Mouse (Mus musculus) lung, postnatal 10 days (tissue): ENCODE results near the gene Papss2.

Experiments used
- DNase-seq: peaks from one replicate; pipeline ENCODE4 v3.0.0; 2021

The Papss2 gene

DNA sequence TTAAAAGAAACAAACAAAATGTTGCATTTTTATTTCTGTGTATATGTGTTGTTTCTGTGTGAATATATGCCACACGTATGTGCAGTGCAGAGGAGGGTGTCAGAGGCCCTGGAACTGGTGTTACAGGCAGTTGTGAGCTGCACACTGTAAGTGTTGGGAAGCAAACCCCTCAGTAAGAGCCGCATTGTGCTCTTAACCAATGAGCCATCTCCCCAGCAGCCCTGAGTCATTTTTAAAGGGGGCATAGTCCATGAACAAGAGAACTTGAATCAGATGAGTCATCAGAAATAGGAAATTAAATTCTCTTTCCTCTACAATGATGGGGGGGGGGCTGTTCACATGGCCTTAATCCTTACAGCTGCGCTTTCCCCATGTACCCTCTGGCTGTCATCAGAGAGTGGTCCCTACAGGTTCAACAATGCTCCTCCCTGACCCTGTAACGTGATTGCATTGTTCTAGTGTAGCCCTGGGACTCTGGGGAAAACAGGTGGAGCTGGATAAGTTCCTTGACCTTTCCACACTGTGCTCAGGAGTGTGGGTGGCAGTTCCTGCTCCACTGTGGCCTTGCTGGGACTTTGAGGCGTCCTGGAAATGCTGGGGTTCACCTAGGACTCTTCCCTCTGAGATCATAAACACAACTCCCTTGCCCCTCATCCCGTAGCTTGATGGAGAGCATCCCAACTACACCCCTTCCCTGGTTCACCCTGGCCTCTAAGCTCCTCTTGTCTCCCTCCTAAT is 5.6 kb downstream of the Papss2 start:
- DNase-seq = no peak

DNA sequence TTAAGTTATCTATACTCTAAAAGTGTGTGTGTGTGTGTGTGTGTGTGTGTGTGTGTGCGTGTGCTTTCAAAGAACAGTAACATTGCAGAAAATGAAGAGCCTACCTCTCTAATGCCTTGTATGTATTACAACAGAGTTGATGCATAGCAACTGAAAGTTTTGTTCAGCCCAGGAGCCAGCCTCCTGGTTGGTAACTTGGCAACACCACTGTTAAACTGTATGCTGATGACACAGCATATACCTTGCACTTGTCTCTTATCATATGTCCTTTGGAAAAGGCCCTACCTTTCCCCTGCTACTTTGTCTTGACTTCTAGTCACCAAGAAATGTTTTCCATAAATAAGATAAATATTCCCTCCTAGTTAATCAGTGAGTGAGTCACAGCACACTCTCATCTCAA is 7.9 kb downstream of the Papss2 start:
- DNase-seq = no peak

DNA sequence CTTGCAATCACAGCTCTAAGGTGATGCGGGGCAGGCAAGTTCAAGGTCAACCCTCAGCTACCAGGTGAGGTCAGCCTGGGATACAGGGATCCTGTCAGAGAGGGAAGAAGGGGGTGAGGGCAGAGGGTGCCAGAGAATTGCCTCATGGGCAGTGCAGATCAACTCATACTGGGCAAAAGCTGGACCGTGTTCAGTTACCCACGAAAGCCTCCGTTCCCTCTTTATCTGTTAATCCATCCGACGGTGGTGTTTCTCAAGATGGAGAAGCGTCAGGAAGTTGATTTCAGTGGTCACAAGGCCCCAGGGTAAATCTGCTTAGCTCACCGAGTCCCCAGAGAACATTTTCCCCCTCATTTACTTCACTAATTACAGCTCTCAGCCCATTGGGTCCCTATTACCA is 8.5 kb downstream of the Papss2 start:
- no peak for DNase-seq

DNA sequence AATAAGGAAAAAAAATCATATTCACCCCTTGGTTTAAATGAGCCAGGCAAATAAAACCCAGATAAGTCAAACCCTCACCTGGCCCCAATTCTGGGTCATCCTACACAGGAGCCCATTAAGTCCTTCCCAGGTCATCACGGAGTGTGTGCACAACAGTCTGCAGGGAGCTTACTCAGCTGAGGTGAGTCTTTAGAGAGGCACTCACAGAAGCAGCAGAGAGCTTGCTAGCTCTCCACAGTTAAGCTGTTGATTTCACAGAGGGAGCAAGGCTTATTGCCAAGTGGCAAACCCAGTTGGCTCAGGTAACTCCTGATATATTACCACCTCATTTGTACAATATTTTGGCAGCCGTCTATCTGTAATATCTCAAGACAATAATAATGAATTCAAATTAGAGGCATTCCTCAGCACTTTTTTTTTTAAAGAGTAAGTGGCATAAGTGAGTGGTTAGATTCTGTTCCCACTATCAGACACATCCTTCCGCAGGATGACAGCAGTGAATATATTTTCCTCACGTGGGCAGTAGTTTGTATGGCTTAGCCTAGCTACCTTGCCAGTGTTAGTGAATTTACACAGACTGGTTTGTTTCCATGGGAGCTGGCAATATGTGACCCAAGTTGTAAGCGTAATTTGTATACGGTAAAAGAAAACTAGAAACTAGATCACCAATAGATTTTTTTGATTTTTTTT is 9.1 kb downstream of the Papss2 start:
- peak; percentile 16 for DNase-seq

DNA sequence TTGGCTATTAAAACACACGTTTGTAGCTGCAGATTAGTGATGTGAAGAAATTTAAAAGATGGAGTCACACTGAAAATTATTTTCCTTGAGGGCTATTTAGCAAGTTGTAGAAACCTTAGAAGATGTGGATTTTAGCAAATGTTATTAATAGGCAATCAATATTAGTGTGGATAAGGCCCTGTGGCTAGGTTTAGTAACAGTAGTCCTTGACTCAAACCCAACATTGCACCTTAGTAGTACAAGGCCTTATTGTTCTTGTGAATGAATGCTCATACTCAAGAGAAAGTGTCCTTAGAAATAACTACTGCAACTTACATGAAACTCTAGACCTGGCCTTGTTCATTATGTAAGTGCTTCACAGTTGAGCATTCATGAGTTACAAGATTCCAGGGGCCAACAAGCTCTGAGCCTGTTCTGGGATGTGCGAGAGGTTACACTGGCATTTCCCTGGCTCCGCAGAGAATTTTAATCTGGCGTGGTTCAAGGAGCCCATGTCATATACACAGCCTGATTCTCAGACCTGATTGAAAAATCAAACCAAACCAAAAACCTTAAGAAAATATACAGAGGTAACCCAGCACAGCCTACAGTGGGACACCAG is 10.7 kb downstream of the Papss2 start:
- no peak for DNase-seq

DNA sequence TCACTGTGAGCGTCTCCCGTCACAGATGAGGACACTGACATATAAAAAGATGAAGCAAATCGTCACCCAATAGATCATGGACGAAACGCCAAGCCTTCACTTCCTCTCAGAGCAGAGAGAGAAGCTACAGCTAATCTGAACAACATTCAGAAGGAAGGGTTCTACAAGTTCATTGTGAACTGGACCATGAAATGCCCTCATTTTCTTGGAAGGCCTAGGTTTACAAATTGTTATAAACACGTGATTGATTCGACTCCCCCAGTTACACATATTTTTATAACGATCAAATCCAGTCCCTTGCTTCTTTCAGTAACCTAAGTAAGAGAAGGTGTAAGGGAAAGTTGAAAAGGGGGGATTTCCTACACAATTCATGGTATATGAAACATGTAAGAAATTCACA is 11.4 kb downstream of the Papss2 start:
- DNase-seq = no peak

DNA sequence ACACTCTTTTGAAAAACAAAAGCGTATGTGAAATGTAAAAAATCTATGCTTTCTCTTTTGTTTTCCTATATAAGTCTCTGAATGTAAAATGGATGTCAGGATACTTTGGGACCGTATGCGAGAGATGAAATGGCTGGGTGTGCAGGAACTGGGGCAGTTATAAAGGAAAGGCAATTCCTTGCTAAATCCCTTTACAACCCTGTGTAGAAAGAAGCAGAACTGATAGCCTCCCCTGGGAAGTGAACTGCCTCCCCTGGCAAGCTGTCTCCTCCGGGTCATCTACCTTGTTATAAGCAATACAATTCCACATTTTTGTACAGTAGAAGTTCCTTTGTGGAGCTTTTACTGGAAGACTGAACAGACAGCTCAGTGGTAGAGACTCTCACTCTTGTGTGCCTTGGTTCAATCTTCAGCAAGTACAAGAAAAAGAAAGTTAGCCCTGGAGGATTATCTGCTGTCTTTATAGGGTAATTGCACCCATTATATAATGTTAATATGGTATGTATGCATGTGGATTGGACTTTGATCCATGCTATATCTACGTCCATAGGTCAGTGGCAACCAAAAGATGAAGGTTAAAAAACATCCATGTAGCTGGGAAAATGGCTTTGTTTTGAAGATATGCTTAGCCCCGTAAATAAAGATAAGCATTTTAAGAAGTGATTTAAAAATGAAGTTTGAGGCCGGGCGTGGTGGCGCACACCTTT is 15.9 kb downstream of the Papss2 start:
- DNase-seq = no peak

DNA sequence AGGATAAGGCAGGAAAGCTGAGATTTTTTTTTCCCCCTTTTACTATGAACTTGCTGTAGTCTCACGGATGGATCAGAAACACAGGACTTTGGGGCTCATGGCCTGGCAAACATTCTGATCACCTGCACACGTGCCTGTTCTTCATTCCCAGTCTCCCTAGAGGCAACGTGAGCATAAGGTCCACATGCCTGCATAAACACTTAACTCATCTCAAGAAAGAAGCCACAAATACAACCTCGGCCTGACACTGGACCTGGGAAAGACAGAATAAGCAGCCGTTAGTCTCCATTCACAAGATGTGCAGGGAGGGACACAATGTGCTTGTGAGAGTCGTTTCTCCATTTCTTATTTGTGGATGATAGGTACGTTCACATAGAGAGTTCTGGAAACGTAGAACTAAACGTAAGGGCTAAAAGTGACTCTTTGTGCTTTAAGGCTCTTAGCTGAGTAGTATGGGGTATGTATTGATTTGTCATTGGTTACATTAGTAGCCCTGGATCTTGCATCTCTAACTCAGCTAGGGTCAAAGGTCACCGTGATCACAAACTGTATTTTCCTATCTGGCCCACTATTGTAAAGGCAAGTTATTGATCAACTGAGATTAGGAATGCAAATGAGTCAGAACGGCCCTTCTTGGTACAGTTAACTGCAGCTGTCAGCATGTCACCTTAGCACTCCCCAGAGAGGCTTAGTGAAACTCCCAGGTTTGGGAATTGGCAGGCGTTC is 18.6 kb downstream of the Papss2 start:
- DNase-seq = no peak

DNA sequence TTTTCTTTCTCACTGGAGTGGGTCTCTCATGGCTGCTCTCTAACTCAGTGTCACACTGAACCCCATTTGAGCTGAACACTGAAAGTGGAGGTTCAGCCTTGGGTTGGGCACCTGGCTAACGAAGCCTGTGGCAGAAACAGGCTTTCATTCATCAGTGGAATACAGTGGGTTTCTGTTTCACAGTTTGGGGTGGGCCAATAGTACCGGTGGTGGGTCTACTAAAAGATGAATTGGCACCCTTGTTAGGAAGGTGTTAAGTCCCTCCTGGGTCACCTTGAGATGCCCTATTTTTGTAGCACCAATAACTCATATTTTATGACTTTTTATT is 19.1 kb downstream of the Papss2 start:
- DNase-seq = no peak

DNA sequence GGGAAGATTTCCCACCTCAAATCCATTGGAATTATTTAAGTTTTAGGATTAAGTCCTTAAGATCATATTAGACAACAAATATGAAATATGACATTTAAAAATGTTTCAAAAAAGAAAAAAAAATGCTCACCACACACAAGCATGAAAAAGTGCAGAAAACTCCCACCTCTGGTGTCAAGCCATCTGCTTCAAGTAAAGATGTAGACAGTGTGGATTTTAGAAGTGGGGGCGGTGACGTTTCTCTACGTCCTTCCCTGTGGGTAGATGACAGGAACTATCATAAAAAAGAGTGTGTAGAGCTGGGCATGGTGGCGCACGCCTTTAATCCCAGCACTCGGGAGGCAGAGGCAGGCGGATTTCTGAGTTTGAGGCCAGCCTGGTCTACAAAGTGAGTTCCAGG is 21.1 kb downstream of the Papss2 start:
- DNase-seq = no peak

DNA sequence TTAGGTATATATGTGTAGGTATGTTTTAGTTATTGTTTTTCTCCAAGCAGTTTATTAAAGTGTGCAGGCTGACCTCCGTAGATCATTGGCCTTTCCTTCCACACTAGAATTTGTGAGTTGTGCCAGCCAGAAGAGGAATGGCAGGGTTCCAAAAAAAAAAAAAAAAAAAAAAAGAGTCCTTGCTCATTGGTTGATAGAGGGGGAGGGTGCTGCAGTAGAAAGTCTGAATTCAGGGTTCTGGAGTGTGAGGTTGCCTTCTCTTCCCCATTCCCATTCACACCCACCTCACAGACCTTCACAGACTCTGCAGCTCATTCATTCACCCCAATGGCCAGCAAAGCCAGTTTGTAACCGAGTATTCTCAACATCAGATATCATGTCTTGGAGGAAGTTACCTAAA is 24.1 kb downstream of the Papss2 start:
- no peak for DNase-seq

DNA sequence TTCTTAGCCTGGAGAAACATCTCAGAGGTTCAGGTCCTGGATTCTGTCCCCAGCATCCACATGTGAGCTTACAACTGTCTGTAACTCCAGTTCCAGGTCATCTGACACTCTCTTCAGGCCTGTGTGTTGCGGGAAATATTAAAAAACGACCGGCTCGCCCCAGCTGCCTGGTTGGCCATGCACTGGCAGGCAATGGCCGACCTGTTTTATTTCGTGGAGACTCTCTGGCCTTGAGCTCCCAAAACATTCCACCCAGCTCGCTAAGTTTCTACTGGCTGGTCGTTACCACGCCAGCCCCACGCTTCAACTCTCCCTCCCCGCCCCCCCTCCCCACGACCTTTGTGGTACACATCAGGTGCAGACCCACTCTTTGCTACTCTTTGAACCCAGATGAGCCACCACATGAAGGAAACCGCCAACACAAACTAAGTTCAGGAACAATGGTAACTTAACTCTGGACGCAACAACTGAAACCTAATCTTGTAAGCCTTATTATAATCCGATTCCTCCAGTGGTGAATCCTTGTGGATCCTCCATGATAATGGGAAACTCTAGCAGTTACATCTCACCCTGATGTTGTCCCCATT is 25.4 kb downstream of the Papss2 start:
- DNase-seq = no peak

DNA sequence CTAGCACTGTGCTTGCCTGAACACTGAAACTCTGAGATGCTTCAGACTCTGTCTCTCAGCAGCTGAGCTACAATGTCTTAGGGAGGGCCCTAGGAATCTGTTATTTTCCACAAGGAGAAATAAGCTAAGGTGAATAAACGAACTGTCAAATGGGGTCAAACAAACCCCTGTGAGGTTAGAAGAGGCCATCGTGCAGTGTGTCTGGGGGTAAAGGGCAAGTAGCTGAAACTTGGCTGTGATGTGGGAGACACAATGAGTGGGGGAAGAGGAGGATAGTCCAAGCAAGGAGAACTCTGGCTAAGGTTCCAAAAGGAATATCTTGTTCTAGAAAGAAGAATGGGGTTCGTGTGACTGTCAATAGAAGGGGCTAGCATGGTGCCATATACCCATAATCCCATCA is 26.6 kb downstream of the Papss2 start:
- no peak for DNase-seq

DNA sequence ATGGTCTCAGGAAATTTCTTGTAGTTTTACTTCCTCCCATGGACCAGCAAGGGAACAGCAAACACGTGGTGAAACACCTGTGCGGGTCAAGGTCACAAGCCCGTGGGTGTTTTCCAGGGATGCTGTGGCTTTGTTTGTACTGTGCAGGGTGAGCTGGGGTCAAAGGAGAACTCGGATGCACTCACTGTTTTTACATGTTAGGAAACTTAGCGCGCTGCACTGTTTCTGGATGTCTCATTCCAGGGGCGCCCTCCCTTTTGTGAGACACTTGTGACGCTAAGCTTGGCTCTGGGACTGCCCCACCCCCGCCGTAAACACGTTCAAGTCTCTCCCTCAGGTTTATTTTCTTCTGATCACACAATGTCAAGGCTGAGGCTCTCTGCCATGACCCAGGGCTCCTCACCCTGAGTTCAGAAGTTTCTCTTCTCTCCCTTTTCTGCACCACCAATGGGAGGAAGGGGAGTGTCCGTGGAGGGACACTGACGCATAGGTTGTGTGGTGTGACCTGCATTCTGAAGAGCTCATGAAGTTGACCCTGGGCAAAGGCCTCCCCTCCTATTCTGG is 31.3 kb downstream of the Papss2 start:
- no peak for DNase-seq

DNA sequence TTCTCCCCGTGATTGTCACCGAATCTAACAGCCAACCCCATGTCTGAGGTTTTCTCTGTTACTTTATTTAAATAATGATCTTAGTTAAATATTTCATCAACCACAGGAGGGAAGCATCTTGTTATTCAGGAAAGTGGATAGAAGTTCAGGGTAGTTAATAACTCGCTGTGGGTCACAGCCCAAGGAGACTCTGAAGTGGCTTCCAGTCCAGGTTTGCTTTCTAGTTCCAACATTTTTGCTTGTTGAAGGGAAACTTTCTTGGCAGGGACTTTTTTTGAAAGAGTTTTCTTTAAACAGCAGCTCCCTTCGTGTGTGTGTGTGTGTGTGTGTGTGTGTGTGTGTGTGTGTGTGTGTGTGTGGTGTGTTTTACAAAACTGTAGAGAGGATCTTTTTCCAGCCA is 32.0 kb downstream of the Papss2 start:
- no peak for DNase-seq

DNA sequence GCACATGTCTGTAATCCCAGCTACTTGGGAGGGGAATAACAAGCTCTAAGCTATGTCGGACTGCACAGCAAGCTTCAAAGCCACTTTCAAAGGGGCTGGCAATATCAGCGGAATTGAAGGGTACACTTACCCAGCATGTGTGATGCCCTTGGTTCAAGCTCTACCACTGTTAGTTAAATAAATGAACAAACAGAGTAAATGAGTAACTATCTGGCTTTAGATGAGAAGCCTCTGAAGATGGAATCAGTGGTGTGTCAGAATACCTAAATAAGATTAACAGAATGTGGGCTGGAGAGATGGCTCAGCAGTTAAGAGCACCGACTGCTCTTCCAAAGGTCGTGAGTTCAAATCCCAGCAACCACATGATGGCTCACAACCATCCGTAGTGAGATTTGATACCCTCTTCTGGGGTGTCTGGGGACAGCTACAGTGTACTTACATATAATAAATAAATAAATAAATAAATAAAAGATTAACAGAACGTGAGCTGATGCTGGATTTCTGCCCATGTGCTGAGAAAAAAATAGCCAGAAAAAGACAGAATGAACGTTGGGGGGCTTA is 33.1 kb downstream of the Papss2 start:
- DNase-seq = no peak

DNA sequence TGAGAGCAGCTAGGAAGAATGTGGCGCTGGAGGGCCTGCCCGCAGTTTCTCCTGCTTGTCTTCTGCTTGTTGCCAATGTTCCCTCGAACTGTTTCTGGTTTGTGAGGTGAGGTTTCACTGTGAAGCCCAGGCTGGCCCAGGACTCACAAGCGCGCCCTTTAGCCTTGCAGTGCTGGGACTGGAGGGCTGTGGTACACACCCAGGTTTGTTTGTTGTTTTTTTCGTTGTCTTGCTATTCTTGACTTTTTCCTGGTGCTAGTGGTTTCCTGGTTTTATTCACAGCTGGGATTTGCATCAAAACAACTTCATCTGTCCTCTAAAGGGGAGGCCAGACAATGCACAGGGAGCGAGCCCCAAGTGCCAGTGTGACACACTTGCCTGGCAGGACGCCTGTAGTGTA is 39.3 kb downstream of the Papss2 start:
- no peak for DNase-seq

DNA sequence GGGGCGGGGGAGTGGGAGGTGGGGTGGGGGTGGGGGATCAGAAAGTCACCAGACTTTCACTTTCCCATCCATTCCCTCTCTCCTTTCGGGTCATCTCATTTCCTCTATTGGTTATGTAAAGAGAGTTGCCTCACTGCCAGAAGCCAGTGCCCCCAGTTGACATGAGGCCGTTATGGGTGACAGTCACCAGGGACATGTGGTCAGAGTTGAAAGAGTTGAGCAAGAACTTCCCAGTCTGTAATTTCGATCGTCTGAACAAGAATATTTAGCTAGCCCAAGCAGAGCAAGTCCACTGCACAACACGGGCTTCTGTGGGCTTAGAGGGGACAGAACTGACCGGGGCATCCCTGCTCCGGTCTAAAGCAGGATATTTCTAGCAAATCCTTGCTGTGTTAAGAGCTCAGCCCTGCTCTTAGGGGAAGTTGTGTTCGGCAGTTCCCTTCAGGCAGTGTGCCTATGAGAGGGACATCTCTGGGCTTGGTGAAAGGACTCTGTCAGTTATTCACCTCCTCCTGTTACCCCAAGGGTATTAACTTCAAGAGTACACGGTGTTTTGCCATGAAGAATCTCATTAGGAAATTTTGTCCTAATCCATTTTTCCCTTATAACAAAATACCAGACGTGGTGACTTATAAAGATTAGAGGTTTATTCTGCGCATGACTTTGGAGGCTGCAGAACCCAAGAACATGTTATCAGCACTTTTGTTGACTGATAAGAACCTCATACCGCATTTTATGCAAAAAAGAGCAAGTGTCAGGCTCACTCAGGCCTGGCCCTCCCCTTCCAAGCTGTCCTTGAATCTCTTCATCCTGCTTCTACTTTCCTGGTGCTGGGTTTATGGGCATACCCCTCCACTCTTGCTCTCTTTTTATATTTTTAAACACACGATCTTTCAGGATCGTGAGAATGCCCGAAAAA is 42.0 kb downstream of the Papss2 start:
- peak; percentile 30 for DNase-seq

DNA sequence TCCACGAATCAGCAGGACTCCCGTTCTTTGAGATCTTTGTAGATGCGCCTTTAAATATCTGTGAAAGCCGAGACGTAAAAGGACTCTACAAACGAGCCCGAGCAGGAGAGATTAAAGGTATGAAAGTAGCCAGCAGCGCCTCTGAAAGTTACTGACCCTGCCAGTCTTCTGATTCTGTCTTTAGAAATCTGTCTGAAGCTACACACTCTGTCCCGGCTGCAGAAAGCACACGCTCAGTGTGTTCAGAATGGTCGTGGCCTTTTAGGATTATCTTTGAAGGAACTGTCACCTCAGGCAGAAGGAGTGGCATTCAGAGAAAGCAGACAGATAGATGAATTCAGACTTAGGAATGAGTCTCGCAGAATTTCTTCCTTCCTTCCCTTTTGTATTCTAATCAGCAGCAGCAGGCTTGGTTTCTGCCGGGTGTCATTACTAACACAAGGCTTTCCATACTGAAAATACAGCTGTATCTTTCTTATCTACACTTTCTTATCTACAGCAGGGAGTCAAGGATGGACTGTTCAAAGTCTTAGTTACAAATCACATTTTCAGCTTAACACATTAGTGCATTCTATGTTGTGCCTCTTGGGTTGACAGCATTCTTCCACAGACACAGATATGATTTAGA is 42.8 kb downstream of the Papss2 start:
- DNase-seq = no peak

DNA sequence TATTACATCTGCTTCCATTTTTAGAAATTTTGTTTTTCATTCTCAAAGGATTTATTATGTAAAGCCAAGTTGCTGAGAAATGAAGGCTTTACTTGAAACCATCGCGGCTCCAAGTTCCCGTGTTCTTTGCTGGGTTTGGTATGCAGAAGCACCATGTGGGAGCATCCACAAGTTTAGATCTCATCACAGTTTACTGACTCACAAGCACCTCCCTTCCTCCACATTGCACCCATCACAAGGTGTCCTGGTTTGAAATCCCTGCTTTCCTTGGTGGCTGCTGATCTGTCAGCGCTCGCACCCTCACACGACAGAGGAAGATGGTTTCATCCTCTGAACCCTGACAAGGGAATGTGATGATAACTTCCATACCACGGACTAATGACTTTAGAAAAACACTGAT is 45.9 kb downstream of the Papss2 start:
- no peak for DNase-seq

DNA sequence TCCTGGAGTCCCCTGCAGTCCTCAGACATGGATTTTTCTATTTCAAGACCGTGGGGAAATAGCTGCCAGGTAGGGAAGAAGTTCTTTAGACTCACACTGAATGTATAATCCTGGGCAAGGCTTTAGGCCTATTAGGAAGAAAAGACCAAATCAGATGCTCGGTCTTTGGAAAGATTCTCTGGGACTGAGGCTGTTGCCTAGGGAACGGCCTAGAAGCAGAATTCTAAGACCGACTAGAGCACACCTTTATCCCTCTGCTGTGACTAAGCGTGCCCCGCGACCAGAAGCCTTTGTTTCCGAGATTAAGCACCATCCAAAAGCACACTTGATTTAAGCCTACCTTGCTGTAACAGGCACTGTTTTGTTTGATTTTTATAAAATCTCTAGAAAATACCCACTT is 46.4 kb downstream of the Papss2 start:
- DNase-seq = no peak
